Mouse (Mus musculus) CH12.LX (cell line): ENCODE results near the gene Phgdh.

Experiments
- CHD2 ChIP-seq: IDR thresholded peaks from 2 replicates; pipeline ENCODE4 v1.6.1; 2011; ENCODE audit warnings: low read length, improper control_type of control experiment
- CTCF ChIP-seq, 2 experiments: IDR thresholded peaks in 1 of 2; conservative IDR thresholded peaks in 1 of 2; 2 replicates each; pipeline ENCODE4 v1.5.1; 2011 to 2012; ENCODE audit warnings: low read depth in 2 of 2, low read length in 2 of 2, improper control_type of control experiment in 1 of 2, inconsistent platforms in 1 of 2, mild to moderate bottlenecking in 1 of 2, moderate library complexity in 1 of 2
- EP300 ChIP-seq: IDR thresholded peaks from 2 replicates; pipeline ENCODE4 v1.6.1; 2011; ENCODE audit warnings: low read length, improper control_type of control experiment
- NRF1 ChIP-seq: IDR thresholded peaks from 2 replicates; pipeline ENCODE4 v1.6.1; 2014; ENCODE audit warnings: low read depth, mild to moderate bottlenecking, inconsistent platforms, low read length, improper control_type of control experiment, moderate library complexity
- POLR2A ChIP-seq: IDR thresholded peaks from 2 replicates; pipeline ENCODE4 v1.6.1; 2011; ENCODE audit warnings: low read depth, mild to moderate bottlenecking, improper control_type of control experiment, low read length
- RAD21 ChIP-seq: IDR thresholded peaks from 2 replicates; pipeline ENCODE4 v1.6.1; 2011; ENCODE audit warnings: low read depth, mild to moderate bottlenecking, low read length, improper control_type of control experiment, moderate library complexity
- TBP ChIP-seq: conservative IDR thresholded peaks from 2 replicates; pipeline ENCODE4 v1.6.1; 2011; ENCODE audit warnings: low read depth, low read length, improper control_type of control experiment
- ZC3H11A ChIP-seq: IDR thresholded peaks from 2 replicates; pipeline ENCODE4 v1.6.1; 2012; ENCODE audit warnings: low read depth, mild to moderate bottlenecking, inconsistent platforms, low read length, improper control_type of control experiment

- TF ChIP-seq CTCF (conservative IDR thresholded peaks at IDR 0.05 in 1 of 2, IDR thresholded peaks at IDR 0.05 in 1 of 2; ENCODE audit: low read depth in 2 of 2, low read length in 2 of 2) = peak in 1 of 2 experiments; percentile 43; a peak in 2 of 4 replicates
- no peak for TF ChIP-seq TBP
- no peak for TF ChIP-seq POLR2A
- TF ChIP-seq EP300 = no peak
- no peak for TF ChIP-seq CHD2
- no peak for TF ChIP-seq NRF1
- no peak for TF ChIP-seq RAD21
- TF ChIP-seq ZC3H11A = no peak
These were observed 15.7 kb upstream of the Phgdh start for GRCm38 (mm10) chr3:98355344-98356025.
